Mouse (Mus musculus): Measurements from ENCODE around the gene Smim26. TPM values are rescaled to one million over a fixed set of nuclear protein-coding genes. Genes with fewer than 3 reads are reported as not detected.

Gene Smim26
- total and polyA plus RNA-seq, 2 experiments from 2014 or later: 19.1 to 72.2 TPM

GRCm38 (mm10) chr2:144638719-144639118 lies 44.9 kb downstream of the Smim26 start:
- DNase-seq (ENCODE audit: low spot score) (peak; percentile 72), ATAC-seq (ENCODE audit: low FRiP score) (no peak)
- no peaks in the 10 kb centered on the region for H3K4me1 ChIP-seq (ENCODE audit: insufficient read depth, low read length)
- H3K9me3 ChIP-seq (ENCODE audit: low read length): no peaks in the 10 kb centered on the region
- no peak overlapping the region for H3K4me3 ChIP-seq (ENCODE audit: low read depth, low read length)
- no peak overlapping the region for H3K27ac ChIP-seq (ENCODE audit: low read depth, low read length)
- TF ChIP-seq CTCF (IDR thresholded peaks at IDR 0.05): peak; percentile 86
- no peaks in the 10 kb centered on the region for H3K27me3 ChIP-seq (ENCODE audit: insufficient read depth, low read length)
- no peak overlapping the region for H3K4me2 ChIP-seq (ENCODE audit: low read depth, low read length, poor library complexity, severe bottlenecking)
- H3K9ac ChIP-seq (replicated peaks; ENCODE audit: low read length, poor library complexity, severe bottlenecking): no peak overlapping the region
- H3K36me3 ChIP-seq (ENCODE audit: insufficient read depth, low read length): no peaks in the 10 kb centered on the region
- WGBS: 50% methylated on average over 4 of the region's 4 CpGs

- H3K27ac ChIP-seq (ENCODE audit: low read depth, low read length): no peak overlapping the region
- no peak for TF ChIP-seq CTCF (IDR thresholded peaks at IDR 0.05)
- no peak overlapping the region for H3K4me2 ChIP-seq (ENCODE audit: low read depth, low read length, poor library complexity, severe bottlenecking)
- no peaks in the 10 kb centered on the region for H3K4me1 ChIP-seq (ENCODE audit: insufficient read depth, low read length)
- H3K9ac ChIP-seq (replicated peaks; ENCODE audit: low read length, poor library complexity, severe bottlenecking): no peak overlapping the region
- no peak for DNase-seq (ENCODE audit: low spot score)
- no peak for ATAC-seq (ENCODE audit: low FRiP score)
- H3K36me3 ChIP-seq (ENCODE audit: insufficient read depth, low read length): no peaks in the 10 kb centered on the region
- H3K4me3 ChIP-seq (ENCODE audit: low read depth, low read length): no peak overlapping the region
- H3K27me3 ChIP-seq (ENCODE audit: insufficient read depth, low read length): no peaks in the 10 kb centered on the region
- no peaks in the 10 kb centered on the region for H3K9me3 ChIP-seq (ENCODE audit: low read length)
- WGBS: 68% methylated on average over 7 of the region's 7 CpGs
Observed at GRCm38 (mm10) chr2:144640101-144640500, 46.2 kb downstream of the Smim26 start.

GRCm38 (mm10) chr2:144641991-144642390 lies 48.1 kb downstream of the Smim26 start:
- ATAC-seq (ENCODE audit: low FRiP score): no peak
- 88% methylated on average over 4 of the region's 4 CpGs for WGBS
- H3K4me3 ChIP-seq (ENCODE audit: low read depth, low read length): no peak overlapping the region

More at GRCm38 (mm10) chr2:144641991-144642390, 48.1 kb downstream of the Smim26 start:
- no peaks in the 10 kb centered on the region for H3K27me3 ChIP-seq (ENCODE audit: insufficient read depth, low read length)
- H3K9me3 ChIP-seq (ENCODE audit: low read length): no peaks in the 10 kb centered on the region
- DNase-seq (ENCODE audit: low spot score): no peak
- 0 out of 2 replicates have a peak, but pooled peaks cover 2% of the 10 kb centered on the region for H3K4me1 ChIP-seq (ENCODE audit: insufficient read depth, low read length)
- no peak overlapping the region for H3K9ac ChIP-seq (replicated peaks; ENCODE audit: low read length, poor library complexity, severe bottlenecking)
- TF ChIP-seq CTCF (IDR thresholded peaks at IDR 0.05): no peak
- H3K27ac ChIP-seq (ENCODE audit: low read depth, low read length): no peak overlapping the region
- H3K4me2 ChIP-seq (ENCODE audit: low read depth, low read length, poor library complexity, severe bottlenecking): no peak overlapping the region
- no peaks in the 10 kb centered on the region for H3K36me3 ChIP-seq (ENCODE audit: insufficient read depth, low read length)

Small RNA genes within 50 kb of the gene (microRNA-seq; reads per million reads assigned to microRNA genes)
- not detected for gene Gm24823 (ENCODE audit: borderline number of aligned reads)

Other genes starting within 250 kb of the Smim26 start
- 24.5 and 37.7 TPM in 2 replicates for gene Kat14, start 225.1 kb upstream of the Smim26 start, total RNA-seq (2014; rRNA removed)
- 17.7 and 19.2 TPM in 2 replicates for gene Kat14, start 225.1 kb upstream of the Smim26 start, polyA plus RNA-seq (2015; fragmentation: Nextera tagmentation; extraction: Ambion mirVana)
- gene Pet117, start 225.1 kb upstream of the Smim26 start, total RNA-seq (2014; rRNA removed): not detected in 2 replicates
- 3.8 TPM in 1 of 2 replicates, not detected in the other for gene Pet117, start 225.1 kb upstream of the Smim26 start, polyA plus RNA-seq (2015; fragmentation: Nextera tagmentation; extraction: Ambion mirVana)
- gene Dzank1, start 66.6 kb upstream of the Smim26 start, total RNA-seq (2014; rRNA removed): 31.0 and 38.6 TPM in 2 replicates
- 21.4 and 22.9 TPM in 2 replicates for gene Dzank1, start 66.6 kb upstream of the Smim26 start, polyA plus RNA-seq (2015; fragmentation: Nextera tagmentation; extraction: Ambion mirVana)
- gene Polr3f, start 66.3 kb upstream of the Smim26 start, total RNA-seq (2014; rRNA removed): 24.3 and 34.6 TPM in 2 replicates
- gene Polr3f, start 66.3 kb upstream of the Smim26 start, polyA plus RNA-seq (2015; fragmentation: Nextera tagmentation; extraction: Ambion mirVana): 22.0 and 28.1 TPM in 2 replicates
- gene Rbbp9, start 43.2 kb upstream of the Smim26 start, total RNA-seq (2014; rRNA removed): 17.4 and 18.7 TPM in 2 replicates
- gene Rbbp9, start 43.2 kb upstream of the Smim26 start, polyA plus RNA-seq (2015; fragmentation: Nextera tagmentation; extraction: Ambion mirVana): 36.9 and 40.0 TPM in 2 replicates
- gene Sec23b, start 37.8 kb upstream of the Smim26 start, total RNA-seq (2014; rRNA removed): 57.2 and 71.1 TPM in 2 replicates
- gene Sec23b, start 37.8 kb upstream of the Smim26 start, polyA plus RNA-seq (2015; fragmentation: Nextera tagmentation; extraction: Ambion mirVana): 59.9 and 60.9 TPM in 2 replicates
- gene Dtd1, start 5.8 kb downstream of the Smim26 start, total RNA-seq (2014; rRNA removed): 88.7 and 105 TPM in 2 replicates
- gene Dtd1, start 5.8 kb downstream of the Smim26 start, polyA plus RNA-seq (2015; fragmentation: Nextera tagmentation; extraction: Ambion mirVana): 202 and 217 TPM in 2 replicates
- not detected in 2 replicates for gene Scp2d1, start 229.6 kb downstream of the Smim26 start, total RNA-seq (2014; rRNA removed)
- gene Scp2d1, start 229.6 kb downstream of the Smim26 start, polyA plus RNA-seq (2015; fragmentation: Nextera tagmentation; extraction: Ambion mirVana): not detected in 2 replicates